In the genomic region with DNA sequence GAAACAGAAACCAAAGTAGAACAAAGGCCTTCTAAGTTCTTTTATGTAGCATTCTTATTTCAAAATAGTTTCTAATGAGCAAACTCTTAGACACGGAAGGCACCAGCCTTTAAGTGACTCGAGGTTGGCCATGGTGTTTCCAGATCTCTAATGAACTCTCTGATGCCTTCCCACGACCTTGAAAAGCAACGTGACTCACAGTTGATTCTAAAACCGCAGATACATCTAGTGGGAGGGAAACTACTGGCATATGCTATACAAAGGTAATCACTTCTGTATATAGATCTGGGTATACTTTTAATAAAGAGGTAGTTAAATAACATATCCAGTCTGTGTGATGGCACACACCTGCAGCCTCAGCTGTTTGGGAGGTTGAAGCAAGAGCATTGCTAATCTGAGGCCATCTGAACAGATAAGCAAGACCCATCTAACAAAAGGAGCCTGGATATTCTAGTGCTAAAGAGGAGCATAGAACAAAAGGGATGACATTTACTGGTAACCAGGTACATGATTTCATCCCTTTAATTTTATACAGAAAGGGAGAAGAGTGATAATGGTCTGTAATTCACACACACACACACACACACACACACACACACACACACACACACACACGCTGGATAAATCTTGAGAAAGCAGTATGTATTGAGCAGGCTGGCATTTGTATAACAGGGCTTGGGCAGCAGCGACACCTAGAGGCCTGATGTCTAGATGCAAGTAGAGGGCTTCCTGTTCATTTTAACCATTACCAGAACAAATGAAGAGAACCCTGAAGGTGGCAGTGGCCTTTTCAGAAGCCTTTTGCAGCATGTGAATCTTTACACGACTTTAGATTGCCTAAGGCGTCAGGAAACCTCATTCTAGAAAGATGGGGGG, we compare ENCODE assay signal across 8 mouse cellular contexts.
A peak's percentile ranks its signal among the peaks of the same experiment; 100 is the strongest.
DNase-seq lines count a peak whose midpoint lies in the region; ATAC-seq lines count a peak whose summit lies in the region.

No protein-coding gene starts in this region.

- H3K27ac ChIP-seq in midbrain, embryonic 10.5 days (replicated peaks), result peak overlapping the region; percentile 68; the same call in 1 of the 2 replicates

- peaks cover 83% of the 10 kb centered on the region for H3K4me1 ChIP-seq in midbrain, embryonic 10.5 days

- 48% methylated on average over 9 of the region's 9 CpGs for WGBS in midbrain, embryonic 10.5 days

- ATAC-seq in erythroid progenitor cell, adult 5-6 weeks (replicated peaks; ENCODE audit: low FRiP score, poor library complexity, severe bottlenecking), result no peak

- no peaks in the 10 kb centered on the region for H3K36me3 ChIP-seq in midbrain, embryonic 10.5 days

- H3K27me3 ChIP-seq in midbrain, embryonic 10.5 days (ENCODE audit: low read depth, poor library complexity, severe bottlenecking), result no peaks in the 10 kb centered on the region

- no peaks in the 10 kb centered on the region for H3K9me3 ChIP-seq in midbrain, embryonic 10.5 days (replicated peaks)

- peak; percentile 57 for DNase-seq in T-cell, adult 2 months (ENCODE audit: low spot score)
- peak; percentile 85 for DNase-seq in cerebellum, adult 9-10 months
- peak; percentile 68 to 83 for DNase-seq in frontal cortex, postnatal 10 days (ENCODE audit: low spot score in 2 of 2)
- DNase-seq in hindlimb bud, embryonic 11.5 days (ENCODE audit: extremely low spot score, low read depth, low spot score), result peak; percentile 66
- DNase-seq in left cerebral cortex, adult 18-20 months (ENCODE audit: low spot score in 2 of 2), result peak; percentile 82 to 87
- DNase-seq in midbrain, embryonic 10.5 days (ENCODE audit: low spot score), result peak; percentile 84
- peak; percentile 44 for DNase-seq in skeletal muscle tissue, adult 2 months (ENCODE audit: low read depth, low spot score)

- H3K4me3 ChIP-seq in midbrain, embryonic 10.5 days, result no peak overlapping the region
